Mouse (Mus musculus): ENCODE data around the gene Tnfrsf9. TPM values are rescaled to one million over a fixed set of nuclear protein-coding genes. Genes with fewer than 3 reads are reported as not detected.

Tnfrsf9 gene
- total RNA-seq, 4 experiments from 2014 or later = 0.37 to 0.55 (median 0.42) TPM

DNA sequence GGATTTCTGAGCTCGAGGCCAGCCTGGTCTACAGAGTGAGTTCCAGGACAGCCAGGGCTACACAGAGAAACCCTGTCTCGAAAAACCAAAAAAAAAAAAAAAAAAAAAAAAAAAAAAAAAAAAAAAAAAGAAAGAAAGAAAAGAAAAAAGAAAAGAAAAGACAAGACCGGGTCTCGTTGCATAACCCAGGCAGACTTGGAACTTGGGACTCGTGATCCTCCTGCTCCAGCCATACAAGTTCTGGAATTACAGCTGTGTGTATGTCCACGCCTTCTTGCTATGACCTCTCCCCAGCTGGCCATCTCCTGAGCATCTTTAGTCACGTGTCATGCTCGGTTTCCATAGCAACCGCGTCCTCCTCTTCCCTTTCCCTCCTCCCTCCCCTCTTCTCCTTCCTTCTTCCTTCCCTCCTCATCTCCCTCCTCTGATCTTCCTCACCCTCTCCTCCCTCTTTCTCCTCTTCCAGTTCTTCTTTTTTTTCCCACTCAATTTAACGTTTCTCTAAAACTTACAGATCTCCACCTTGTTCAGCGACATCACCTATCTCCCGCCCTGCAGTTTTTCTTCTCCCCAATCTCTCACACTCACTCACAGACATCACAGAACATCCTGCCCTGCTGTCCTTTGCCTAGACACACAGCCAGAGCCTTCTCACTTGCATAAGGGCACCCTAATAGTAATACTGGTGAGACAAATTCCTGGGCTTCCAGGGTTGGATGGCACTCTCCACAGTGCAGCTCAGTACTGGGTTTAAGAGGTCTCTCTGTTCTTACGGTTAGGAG, 12.8 kb downstream of the Tnfrsf9 start:
- no peak for DNase-seq (ENCODE audit: low spot score in 2 of 2)

DNA sequence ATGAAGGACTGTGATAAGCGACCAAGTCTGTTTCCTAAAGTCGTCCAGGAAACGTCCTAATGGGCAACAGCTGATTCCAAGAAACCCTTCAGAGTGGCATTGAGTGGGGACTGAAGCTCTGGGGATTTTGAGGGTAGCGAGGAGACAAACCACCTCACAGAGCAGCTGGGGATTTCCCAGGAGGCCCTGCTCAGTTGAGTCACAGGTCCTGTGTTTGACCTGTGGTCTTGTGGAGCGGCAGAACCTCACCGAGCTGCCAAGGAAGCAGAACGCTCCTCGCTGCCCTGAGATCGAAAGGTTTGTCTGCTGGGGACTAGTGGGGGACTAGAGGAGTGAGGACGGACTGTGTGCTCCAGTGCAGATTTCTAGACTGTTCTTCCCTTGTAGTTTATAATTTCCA, 13.4 kb downstream of the Tnfrsf9 start:
- no peak for DNase-seq (ENCODE audit: low spot score in 2 of 2)

DNA sequence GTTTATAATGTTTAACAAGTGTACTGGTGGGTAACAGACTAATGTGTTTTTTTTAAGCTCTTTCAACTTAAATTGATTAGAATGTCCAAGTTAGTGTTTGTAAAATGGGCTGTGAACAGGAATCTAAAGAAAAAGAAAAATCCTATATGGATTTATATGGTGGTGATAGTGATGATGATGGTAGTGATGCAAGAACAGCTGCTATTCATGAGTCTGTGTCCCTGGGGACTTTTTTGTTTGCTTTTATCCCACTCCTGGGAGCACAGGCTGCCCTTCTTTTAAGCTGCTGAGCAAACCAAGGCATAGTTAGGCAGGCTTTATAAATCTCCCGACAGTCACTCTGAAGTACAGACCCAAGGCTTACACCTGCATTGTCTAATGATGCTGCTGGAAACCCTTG, 19.1 kb downstream of the Tnfrsf9 start:
- no peak for DNase-seq (ENCODE audit: low spot score in 2 of 2)

DNA sequence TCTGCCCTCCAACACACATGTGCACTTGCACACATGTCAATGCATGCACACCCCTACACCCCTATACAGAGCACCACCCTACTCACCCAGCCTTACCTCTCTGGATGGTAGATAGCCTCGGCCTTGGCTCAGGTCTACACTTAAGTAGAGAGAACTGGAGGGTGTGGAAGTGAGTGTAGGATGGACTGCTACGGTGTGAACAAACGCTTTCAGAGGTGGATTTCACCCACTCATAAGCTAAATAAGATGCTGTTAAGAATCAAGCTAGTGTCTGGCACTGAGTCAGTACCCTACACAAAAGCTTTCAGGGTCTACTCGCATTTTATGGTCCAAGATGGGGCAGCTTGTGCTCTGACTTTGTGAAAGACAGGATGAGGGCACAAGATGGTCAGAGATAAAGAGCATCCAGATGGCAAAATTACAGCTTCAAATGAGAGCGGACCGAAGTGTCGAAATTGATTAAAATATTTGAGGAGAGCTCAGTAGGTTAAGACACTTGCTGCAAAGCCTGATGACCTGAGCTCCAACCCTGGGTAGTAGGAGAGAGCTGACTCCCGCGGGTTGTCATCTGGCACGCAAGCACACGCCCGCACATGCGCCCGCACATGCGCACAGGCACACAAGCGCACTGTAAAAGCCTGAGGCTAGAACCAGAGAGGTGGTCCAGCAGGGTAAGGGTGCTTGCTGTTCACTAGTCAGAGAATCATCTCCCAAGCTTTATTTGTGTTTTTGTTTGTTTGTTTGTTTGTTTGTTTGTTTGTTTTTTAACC, 23.1 kb downstream of the Tnfrsf9 start:
- peak; percentile 25 to 57 for DNase-seq (ENCODE audit: low spot score in 2 of 2)

DNA sequence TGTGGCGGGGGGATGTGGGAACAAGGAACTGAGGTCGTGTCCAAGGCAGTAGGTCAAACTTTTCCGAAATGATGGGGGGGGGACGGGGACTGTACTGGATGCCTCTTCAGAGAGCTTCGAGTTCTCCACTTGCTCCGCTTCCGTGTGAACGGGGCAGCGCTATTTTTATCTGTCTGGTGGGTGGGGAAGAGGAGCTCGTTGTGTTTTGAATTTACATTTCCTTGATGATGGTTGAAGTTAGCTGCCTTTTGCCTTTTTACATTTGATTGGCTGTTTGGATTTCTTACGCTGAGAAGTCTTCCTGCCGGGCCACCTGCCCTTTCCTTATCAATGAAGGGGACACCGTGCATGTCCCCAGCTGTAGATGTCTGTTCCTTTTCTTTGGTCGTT, 23.7 kb downstream of the Tnfrsf9 start:
- DNase-seq (ENCODE audit: low spot score in 2 of 2) = no peak

DNA sequence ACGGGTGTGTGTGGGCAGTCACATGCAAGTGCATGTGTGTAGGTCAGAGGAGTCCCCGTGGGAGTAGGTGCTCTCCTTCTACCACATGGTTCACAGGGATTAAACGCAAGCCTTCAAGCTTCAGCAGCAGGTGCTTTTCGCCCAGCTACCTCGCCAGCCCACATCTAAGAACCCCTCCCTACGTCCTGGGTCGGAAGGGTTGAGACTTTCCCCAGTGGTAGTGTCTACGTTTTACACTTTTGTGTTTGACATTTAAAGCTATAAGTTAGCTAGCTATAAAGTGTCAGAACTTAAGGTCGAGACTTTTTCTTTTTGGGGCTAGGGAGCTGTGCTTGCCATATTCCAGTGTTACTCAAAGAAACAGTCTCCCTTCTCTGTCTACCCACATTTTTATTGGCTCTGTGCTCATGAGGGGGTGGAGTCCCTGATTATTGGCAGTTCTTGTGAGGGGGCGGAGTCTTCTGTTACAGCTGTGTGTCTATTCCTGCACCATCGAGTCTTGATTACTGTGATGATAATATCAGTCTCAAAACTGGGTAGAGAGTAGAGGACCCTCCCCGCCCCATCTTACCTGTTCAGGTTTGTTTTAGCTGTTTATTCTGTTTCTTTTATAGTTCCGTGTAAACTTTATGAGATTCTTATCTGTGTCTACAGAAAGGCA, 25.8 kb downstream of the Tnfrsf9 start:
- no peak for DNase-seq (ENCODE audit: low spot score in 2 of 2)

DNA sequence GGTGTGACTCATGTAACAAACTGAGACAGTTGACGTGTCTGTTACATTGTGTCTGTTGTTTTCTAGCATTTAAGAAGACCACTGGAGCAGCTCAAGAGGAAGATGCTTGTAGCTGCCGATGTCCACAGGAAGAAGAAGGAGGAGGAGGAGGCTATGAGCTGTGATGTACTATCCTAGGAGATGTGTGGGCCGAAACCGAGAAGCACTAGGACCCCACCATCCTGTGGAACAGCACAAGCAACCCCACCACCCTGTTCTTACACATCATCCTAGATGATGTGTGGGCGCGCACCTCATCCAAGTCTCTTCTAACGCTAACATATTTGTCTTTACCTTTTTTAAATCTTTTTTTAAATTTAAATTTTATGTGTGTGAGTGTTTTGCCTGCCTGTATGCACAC, 30.3 kb downstream of the Tnfrsf9 start:
- DNase-seq (ENCODE audit: low spot score in 2 of 2) = peak in 1 of 2 experiments; percentile 28

DNA sequence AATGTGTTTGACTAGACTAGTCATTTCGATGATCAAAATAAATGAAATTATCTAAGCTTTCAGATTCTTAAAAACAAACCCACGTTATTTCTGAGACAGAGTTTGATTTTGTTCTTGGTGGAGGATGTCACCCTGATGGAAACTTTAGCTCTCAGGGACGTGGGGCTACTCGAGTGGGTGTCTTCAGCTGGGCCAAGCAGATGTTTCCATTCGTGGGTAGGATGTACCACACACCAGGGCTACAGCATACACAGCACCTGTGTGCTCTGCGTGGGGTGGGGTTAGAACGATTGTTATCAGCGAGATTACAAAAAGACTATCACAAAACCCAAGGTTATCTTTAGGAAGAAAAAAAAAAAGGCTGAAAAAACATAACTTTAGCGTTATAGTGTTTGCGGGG, 36.6 kb downstream of the Tnfrsf9 start:
- no peak for DNase-seq (ENCODE audit: low spot score in 2 of 2)

DNA sequence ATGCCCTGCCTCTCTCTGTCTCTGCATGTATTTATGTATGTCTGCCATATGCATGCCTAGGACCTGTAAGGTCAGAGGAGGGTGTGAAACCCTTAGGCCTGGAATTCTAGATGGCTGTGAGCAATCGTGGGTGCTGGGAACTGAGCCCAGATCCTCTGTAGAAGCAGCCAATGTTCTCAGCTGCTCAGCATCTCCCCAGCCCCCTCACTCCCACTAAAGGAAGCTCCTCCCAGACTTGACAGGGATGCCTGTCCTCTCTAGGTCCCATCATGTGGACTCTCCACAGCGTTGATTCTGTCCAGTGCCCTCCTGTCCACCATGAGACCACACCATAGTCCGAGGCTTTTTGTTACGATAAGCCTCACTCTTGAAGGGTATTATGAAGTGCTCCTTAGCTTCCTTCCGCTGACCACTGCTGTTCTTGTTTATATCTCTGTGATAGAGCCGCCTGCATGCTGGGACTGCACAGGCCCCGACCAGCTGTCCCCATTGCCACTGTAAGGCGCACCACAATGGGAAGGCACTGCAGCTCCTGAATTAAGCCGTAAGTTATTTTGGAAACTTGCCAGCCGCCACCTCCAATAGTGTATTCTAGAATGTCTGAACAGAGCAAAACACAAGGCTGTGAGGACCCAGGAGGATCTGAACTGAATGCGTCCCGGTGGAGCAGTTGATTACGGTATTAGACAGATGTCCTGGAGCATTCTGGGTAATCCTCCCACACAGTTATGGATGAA, 42.2 kb downstream of the Tnfrsf9 start:
- peak in 1 of 2 experiments; percentile 43 for DNase-seq (ENCODE audit: low spot score in 2 of 2)

DNA sequence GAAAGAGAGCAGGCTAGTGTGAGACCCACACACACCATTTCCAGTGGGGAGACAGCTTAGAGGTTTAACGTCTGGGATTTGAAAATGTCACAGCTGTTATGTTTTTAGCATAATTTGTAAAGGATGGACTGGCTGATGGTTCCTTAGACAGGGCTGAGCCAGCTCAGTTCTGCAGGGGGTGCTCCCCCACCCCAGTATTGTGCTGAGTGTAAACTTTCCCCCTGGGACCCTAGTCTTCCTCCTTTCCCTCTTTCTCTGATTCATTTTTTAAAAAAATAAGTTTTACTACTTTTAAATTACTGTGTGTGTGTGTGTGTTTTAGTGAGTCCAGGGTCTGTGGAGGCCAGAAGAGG, 42.7 kb downstream of the Tnfrsf9 start:
- DNase-seq (ENCODE audit: low spot score in 2 of 2) = no peak

DNA sequence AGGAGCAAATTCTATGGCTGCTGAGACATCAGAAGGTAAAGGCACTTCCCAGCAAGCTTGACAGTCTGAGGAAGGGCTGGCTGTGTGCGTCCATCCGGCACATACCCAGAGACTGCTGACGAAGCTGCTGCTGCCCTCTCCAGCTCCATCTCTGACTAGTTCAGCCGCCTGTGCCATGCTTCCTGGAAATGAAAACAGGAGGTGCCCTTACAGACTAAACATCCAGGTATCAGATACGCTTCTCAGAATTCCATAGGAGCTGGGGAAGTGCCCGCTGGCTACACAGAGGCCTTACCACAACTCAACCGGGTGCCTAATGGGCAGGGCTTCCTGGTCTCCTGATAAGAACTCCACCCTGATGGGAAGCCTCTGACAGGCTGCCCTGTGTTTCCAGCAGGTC, 44.2 kb downstream of the Tnfrsf9 start:
- no peak for DNase-seq (ENCODE audit: low spot score in 2 of 2)

DNA sequence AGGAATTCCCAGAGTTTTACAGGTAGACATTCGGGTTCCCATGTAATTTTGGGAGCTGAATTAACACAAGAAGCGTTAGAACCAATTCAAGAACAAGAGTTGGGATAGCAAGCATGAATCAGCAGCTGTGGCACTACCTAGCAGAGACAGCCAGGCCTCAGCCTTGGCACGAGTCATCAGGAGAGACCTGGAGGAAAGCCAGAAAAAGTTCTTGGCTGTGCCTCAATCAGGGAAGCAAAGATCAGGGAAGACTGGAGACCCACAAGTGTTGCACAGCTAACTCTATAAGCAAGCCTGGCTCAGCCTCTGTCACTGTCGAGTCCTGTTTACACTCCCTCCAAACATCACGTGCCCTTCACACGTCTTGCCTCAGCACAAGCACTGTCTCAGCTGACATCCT, 47.9 kb downstream of the Tnfrsf9 start:
- no peak for DNase-seq (ENCODE audit: low spot score in 2 of 2)

DNA sequence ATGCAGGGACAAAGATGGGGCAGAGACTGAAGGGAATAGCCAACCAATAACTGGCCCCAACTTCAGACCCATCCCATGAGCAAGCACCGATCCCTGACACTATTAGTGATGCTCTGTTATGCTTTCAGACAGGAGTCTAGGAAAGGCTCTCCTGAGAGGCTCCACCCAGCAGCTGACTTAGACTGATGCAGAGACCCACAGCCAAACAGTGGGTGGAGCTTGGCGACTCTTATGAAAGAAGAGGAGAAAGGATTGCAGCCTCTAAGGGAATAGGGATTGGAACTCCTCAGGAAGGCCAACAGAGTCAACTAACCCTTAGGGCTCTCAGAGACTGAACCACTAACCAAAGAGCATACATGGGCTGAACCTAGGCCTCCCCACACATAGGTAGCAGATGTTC, 49.3 kb downstream of the Tnfrsf9 start:
- no peak for DNase-seq (ENCODE audit: low spot score in 2 of 2)

DNA sequence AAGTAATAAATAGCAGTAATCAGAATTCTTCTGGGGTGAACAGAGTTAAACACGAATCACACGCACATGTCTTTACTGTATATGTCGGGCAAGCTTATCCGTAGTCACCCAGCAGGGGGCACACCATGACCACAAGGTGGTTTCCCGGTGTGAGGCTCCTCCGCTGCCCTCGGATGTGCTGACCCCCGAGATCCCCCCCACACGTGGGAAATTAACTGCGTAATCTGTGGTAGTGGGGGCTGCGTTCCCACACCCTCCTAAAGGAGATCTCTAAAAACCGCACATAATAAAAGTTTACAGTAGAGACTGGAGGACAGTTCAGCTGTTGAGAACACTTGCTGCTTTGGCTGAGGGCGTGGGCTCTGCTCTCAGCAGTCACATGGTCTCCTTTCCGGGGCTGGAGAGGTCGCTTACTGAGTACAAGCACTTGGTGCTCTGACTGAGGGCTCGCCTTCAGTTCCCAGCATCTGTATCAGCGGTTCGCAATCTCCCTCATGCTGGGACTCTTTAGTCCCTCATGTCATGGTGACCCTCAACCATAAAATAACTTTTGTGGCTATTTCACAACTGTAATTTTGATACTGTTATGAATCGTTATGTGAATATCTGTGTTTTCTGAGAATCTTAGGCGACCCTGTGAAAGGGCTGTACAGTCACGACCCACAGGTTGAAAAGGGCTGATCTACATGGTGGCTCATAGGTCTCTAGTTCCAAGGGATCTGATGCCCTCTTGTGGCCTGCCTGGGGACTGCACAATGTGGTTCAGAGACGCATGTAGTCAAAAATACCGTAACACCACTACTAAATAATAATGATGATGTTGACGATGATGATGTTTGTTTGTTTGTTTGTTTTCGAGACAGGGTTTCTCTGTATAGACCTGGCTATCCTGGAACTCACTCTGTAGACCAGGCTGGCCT, 50.5 kb downstream of the Tnfrsf9 start:
- peak; percentile 53 to 87 for DNase-seq (ENCODE audit: low spot score in 2 of 2)

DNA sequence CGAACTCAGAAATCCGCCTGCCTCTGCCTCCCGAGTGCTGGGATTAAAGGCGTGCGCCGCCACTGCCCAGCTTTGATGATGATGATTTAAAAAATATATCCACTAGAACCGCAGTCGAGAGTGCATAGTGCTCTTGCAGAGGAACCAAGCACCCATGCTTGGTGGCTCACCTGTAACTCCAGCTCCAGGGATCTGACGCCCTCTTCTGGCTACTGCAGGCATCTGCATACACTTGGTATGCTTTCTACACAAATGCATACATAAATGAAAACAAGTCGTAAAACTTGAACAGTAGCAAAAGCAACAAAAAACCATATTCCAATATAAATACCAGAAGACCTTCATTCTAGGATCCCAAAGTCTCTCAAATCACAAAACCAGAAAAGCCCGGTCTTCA, 51.2 kb downstream of the Tnfrsf9 start:
- DNase-seq (ENCODE audit: low spot score in 2 of 2) = no peak

DNA sequence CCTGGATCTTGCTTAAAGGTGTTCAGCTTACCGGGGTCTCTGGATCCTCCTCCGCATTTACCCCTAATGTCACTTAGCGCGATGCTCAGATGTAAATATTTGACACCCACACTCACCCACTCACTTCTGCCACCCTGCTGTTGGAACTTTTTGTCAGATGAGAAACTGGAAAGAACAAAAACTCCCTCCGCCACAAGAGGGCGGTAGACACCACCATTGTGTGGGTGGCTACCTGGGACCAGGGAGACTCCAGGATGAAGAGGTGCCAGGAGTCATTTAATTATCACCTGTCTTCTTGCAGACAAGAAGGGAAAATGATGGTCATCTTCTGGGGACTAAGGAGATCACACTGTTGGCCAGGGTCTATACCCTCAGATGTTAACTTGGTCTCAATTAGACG, 52.2 kb downstream of the Tnfrsf9 start:
- peak in 1 of 2 experiments; percentile 27 for DNase-seq (ENCODE audit: low spot score in 2 of 2)

DNA sequence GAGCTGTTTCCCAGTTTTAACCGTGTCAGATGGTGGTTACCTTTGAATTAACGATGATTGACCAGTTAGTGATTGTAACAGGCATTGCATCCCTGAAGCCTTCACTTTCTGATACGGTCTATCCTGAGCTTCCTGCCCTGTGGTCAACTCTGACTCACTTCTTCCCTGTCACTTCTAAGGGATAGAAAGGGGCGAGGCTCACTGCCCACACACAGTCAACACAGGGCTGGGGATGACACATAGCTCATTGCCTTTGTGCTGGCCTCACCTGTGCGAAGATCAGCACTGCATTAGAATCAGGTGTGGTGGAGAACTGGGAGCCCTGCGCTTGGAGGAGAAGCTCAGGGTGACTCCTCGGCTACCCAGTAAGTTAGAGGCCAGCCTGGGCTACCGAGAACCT, 54.6 kb downstream of the Tnfrsf9 start:
- no peak for DNase-seq (ENCODE audit: low spot score in 2 of 2)

DNA sequence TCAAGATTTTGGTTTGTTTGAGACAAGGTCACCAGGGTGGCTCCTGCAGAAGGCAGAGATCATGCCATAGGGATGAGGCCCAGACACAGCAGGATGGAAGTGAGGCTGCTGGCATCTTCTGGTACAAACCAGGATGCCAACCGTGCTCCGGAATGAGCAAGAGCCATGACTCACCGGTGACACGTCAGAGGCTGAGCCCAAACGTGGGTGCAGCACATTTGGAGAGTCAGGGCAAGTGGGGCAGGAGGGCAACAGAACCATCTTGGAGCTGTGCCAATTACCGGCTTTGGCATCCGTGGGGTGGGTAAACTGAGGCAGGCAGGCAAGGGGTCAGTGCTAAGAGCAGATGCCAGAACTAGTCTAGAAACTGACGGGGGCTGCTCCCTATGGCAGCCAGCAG, 58.9 kb downstream of the Tnfrsf9 start:
- no peak for DNase-seq (ENCODE audit: low spot score in 2 of 2)

DNA sequence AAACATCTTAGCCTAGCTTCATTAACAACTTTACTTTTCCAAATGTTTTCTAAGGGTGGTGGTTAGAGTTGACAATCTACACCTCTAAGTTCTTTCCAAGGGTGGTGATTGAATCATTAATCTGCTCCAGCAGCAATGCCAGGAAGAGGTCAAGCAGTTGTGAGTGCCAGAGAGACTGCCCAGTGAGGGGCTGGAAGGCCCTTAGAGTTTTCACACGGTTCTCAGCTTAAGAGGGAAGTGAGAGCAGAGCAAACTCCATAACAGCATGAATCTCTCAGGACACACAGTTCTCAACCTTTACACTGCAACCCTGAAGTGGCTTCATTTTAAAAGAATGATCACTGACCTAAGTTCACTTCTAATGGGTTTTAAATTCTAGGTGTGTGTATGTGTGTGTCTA, 60.8 kb downstream of the Tnfrsf9 start:
- no peak for DNase-seq (ENCODE audit: low spot score in 2 of 2)

DNA sequence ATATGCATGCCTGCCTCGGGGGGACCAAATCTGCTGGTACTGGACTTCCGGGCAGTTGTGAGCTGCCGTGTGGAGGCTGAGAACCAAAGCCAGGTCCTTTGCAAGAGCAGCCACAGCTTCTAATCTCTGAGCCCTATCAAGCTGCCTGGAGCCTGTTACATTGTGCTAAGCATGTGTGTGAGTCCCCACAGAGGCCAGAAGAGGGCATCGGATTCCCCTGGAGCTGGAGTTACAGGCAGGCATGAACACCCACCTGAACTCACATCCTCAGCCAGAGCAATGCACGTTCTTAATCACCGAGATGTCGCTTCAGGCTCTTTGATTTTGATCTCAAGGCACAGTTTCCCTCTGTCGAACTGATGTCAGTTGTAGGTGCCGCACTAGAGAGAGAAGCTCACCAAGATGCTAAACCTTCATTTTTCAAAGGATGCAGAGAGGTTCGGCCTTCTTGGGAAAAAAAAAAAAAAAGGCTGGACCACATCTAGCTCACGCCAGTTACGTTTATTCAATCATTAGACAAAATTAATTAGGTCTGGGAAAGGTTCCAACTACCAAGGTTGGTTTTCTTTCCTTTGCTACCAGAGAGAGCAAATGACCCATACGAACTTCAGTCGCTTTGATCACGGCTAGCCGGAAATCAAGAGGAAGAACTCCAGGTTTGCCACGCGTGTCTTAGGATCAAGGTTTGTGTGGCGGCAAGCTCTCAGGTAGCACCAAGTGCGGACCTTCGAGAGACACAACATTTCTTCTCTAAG, 64.0 kb downstream of the Tnfrsf9 start:
- no peak for DNase-seq (ENCODE audit: low spot score in 2 of 2)

Data from left cerebral cortex, adult 8-10 months (tissue).